Mouse (Mus musculus): ENCODE measurements around the gene Rps5. TPM values are rescaled to one million over a fixed set of nuclear protein-coding genes. Genes with fewer than 3 reads are reported as not detected.
A peak's percentile ranks its signal among the peaks of the same experiment; 100 is the strongest.
"Not testable (repeated sequence)": the region's sequence is repeated elsewhere in the genome, so short reads cannot be mapped to it uniquely, and the experiment has no call there.

The Rps5 gene
- total RNA-seq (2022) = 100 to 1,000 TPM; 901 to 965 (median 918) TPM

DNA sequence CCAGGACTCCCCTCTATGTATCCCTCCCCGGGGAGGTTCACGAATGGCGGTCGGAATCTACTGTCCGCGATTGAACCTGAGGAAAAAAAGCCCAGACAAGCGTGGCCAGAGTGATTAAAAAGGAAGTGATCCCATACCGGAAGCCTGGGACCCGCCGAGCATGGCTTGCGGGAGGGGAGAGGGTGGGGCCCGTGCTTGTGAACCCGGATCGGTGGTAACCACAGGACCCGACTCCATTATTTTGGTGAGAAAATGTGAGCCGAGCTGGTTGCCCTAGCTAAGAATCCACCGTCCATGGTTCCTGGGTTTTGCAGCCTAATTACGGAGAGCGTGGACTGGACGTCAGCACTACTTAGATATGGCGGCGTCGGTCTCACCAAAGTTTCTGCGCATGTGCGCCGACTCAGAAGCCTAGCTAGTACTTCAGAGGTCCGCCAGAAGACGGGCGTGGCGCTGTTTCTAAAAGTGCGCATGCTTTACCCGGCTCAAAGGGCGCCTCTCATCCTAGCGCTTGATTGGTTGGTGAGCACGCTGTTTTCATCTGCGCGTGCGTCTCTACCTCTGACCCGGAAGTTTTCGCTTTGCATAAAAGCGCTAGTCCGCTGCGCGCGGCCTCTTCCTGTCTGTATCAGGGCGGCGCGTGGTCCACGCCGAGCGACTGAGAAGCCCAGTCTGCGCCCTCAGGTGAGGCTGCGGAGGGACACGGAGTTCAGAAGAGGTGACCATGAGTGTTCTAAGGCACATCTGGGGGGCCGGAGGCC is at the start of gene Rps5:
Rps5 (plus strand) TSS at position 586 of the 761 bp plus-strand sequence.
- DNase-seq = peak; percentile 98

DNA sequence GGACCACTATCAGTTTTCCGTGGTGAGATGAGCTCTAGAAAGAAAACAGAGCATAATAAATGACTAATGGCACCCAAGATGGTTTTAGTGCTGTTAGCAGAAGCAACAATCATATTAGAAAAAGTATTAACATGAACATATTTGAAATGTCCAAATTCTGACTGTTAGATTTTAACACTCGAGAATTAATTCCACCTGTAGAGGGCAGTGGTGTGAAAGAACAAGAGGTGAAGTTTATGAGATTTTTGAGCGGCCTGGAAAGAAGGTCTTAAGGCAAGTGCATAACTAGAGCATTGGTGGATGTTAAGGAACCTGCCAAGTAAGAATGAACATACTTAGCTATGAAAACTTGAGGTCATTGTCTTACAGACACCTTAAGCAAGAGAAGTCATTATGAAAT is 47.8 kb upstream of the Rps5 start:
- no peak for DNase-seq

GRCm38 (mm10) chr7:12880036-12880435 is 42.1 kb upstream of the Rps5 start:
- DNase-seq = no peak

GRCm38 (mm10) chr7:12880497-12880896 is 41.6 kb upstream of the Rps5 start:
- DNase-seq = not testable (repeated sequence)

DNA sequence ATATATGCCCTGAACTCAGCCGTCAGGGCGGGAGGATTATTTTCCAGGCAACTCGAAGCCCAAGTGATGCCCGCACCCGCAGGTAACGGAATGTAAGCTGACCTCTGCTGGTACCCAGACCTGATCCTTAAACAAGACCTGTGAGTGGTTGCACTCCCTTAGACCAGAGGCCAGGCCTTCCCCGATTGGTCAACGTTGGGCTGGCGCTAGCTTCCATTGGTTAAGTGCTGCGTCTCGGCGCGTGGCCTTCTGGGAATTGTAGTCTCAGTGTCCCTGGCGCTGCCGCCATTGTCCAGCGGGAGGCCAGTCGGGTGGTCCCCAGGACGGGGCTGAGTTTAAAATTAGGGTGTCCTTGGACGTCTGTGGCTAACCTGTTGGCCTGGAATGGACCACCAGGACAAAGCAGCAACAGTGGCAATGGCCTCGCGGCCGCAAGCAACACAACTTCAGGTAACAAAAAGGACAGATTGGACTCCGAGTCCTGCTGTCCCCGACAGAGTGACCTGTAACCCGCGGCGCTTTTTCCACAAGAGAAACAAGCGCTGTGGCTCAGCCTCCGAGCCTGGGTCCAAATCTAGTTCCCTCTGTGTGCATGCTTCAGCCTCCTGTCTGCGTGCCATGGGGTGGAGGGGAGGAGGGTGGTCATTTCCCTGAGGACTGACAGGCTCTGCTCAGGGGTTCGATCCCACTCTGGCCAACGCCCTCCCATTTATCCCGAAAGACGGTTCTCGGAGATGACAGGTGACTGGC is 41.0 kb upstream of the Rps5 start, which contains the start of gene Zfp128:
Zfp128 (plus strand) TSS at position 267 of the 750 bp plus-strand sequence.
- DNase-seq = peak; percentile 93

- no peak for DNase-seq
These were observed 35.4 kb upstream of the Rps5 start for GRCm38 (mm10) chr7:12886563-12887266.

DNA sequence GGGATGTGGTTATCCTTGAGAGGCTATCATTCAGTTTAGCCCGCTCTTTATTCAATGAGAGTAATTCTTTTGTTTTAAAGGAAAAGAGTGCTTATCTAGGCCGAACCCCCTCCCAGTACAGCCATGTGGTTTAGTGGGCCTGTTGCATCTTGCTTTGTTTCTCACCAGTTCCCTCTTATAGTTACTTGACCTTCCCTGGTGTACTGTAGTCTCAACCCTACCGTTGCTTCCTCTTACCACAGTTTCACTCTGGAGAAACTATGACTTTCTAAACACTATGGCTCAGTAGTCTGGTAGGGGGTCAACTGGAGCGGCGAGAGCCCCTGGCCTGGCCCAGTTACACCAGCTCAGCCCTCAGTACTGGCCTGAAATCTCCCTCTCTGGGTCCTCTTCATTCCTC is 34.5 kb upstream of the Rps5 start:
- no peak for DNase-seq

DNA sequence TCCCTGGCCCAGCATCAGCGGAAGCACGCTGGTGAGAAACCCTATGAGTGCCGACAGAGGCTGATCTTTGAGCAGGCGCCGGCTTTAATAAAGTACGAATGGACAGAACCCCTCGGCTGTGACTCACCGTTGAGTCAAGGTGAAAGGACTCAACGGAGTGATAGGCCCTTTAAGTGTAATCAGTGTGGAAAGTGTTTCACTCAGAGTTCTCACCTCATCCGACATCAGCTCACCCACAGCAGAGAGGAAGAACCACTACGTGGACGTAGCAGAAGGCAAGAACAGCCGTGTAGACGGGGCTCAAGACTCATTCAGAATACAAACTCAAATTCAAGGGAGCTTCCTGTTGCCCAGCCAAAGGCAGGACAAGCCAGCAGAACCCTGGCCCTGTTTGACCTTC is 31.2 kb upstream of the Rps5 start:
- DNase-seq = no peak

- DNase-seq = no peak
These were observed 30.8 kb upstream of the Rps5 start for GRCm38 (mm10) chr7:12891334-12891733.

DNA sequence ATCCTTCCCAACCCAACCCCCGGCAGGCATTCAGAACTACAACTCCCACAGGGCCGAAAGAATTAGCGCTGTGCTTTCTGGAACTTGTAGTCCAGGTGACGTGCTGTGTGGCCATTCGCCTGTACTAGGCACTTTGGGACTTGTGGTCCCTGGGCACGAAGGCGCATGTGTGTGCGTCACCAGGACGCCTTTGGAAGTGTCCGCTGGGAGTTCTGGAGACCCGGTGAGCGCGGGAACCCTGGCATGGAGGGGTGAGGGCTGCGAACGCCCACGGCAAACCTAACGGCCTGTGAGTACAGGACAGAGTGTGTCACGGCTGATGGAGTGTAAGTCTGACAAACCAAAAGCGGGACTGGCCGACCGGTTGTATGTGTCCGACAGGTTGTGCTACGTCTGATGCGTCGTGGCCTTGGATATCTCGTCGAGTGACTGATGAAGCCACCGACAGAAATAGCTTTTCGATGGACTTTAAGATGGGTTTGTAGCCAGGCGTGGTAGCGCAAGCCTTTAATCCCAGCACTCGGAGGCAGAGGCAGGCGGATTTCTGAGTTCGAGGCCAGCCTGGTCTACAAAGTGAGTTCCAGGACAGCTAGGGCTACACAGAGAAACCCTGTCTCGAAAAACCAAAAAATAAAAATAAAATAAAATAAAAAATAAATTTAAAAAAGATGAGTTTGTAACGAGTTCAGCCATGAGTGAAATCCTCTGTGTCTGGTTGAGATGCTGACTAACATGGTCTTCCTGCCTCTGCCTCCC is 24.3 kb upstream of the Rps5 start, which contains the start of gene Zscan22:
Zscan22 (plus strand) TSS at position 161 of the 756 bp plus-strand sequence.
- peak; percentile 95 for DNase-seq

GRCm38 (mm10) chr7:12901517-12901916 is 20.6 kb upstream of the Rps5 start:
- no peak for DNase-seq

GRCm38 (mm10) chr7:12903623-12904022 is 18.5 kb upstream of the Rps5 start:
- no peak for DNase-seq

GRCm38 (mm10) chr7:12905146-12905545 is 16.9 kb upstream of the Rps5 start:
- DNase-seq = no peak

GRCm38 (mm10) chr7:12909498-12909962 is 12.6 kb upstream of the Rps5 start:
- peak; percentile 59 for DNase-seq

DNA sequence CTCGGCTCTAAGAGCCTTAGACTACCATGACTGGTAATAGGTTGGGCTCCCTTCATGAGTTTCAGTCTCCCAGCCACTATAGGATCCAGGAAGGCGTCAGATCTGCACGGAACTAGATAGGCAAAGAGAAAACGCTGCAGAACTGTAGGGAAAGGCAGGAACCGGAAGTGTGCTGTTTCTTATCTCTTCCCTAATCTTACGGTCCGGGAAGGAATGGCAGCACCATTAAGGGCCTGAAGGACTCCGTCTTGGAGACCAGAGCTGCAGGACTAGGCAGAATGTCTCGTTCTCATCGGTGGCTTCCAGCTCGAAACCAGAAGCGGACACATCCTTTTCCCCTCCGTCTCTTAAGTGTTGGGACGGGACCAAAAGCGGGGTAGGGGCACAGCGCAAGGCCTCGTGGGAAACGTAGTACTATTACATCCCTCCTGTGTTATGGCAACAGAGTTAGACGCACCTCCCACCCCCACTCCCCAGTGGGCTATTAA is 11.9 kb upstream of the Rps5 start:
- DNase-seq = peak; percentile 30

- DNase-seq = no peak
These were observed 8.5 kb upstream of the Rps5 start for GRCm38 (mm10) chr7:12913556-12913955.

- not testable (repeated sequence) for DNase-seq
These were observed 1.6 kb upstream of the Rps5 start for GRCm38 (mm10) chr7:12920495-12920894.

DNA sequence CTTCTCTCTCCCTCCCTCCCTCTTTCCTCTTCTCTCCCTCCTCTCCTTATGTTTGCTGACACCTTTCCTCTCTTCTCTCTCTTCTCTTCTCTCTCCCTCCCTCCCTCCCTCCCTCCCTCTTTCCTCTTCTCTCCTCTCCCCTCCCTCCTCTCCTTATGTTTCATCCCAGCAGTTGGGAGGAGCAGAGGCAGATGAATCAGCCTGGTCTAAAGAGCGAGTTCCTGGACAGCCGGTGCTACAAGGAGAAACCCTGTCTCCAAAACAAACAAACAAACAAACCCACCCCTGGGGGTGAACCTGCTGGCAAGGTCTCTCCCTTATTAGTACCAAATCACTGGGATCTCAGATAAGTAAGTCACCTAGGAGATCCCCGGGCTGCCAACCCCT is 779 bp upstream of the Rps5 start:
- DNase-seq = no peak

DNA sequence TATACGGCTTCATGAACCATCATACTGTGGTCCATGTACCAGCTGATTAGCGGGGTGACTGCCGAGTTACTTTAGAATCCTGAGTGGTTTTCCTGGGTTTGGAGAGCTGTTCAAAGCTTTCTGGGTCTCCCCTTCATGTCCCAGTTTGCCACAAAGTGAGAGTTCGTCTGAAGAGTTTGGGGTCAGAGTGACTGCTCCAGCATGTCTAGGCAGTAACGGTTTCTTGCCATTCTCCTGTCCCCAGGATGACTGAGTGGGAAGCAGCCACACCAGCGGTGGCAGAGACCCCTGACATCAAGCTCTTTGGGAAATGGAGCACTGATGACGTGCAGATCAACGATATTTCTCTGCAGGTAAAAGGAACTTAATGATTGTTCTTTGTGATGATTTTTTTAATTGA is 639 bp downstream of the Rps5 start:
- DNase-seq = no peak

DNA sequence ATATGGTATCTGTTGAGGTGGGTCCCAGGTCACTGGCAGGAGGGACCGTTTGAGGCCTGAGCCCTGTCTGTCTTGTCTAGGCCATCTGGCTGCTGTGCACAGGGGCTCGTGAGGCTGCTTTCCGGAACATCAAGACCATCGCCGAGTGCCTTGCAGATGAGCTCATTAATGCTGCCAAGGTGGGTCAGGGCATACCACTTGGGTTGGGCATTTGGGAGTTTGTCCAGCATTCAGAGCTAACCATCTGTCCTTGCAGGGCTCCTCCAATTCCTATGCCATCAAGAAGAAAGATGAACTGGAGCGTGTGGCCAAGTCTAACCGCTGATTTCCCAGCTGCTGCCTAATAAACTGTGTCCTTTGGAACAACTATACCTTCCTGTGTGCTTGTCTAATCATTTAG is 4.2 kb downstream of the Rps5 start:
- no peak for DNase-seq

- no peak for DNase-seq
These were observed 5.1 kb downstream of the Rps5 start, which contains the start of gene Rnf225 for GRCm38 (mm10) chr7:12927191-12927680. Gene Rnf225 (plus strand): TSS chr7:12927416.

Measured in adrenal gland, adult 8-10 months (tissue).